Mouse (Mus musculus) NIH3T3 (cell line): ENCODE measurements around the gene Aldh3b2.

Experiments
- DNase-seq: peaks from one replicate; pipeline ENCODE4 v3.0.0-alpha.2; 2012; ENCODE audit warnings: low read depth

Aldh3b2 gene

GRCm38 (mm10) chr19:3988066-3988465 lies 15.9 kb downstream of the Aldh3b2 start:
- DNase-seq: no peak

GRCm38 (mm10) chr19:3988750-3989149 lies 16.6 kb downstream of the Aldh3b2 start:
- DNase-seq: peak; percentile 38

GRCm38 (mm10) chr19:3990804-3991203 lies 18.7 kb downstream of the Aldh3b2 start:
- DNase-seq: no peak

GRCm38 (mm10) chr19:3991562-3991961 lies 19.4 kb downstream of the Aldh3b2 start:
- DNase-seq: no peak

- no peak for DNase-seq
Observed at GRCm38 (mm10) chr19:3991966-3992365, 19.8 kb downstream of the Aldh3b2 start.

- DNase-seq: no peak
Observed at GRCm38 (mm10) chr19:3992416-3992815, 20.3 kb downstream of the Aldh3b2 start, which contains the start of gene Tbx10. Gene Tbx10, plus strand, starts transcription at chr19:3992752.

- no peak for DNase-seq
Observed at GRCm38 (mm10) chr19:3994932-3995331, 22.8 kb downstream of the Aldh3b2 start.

GRCm38 (mm10) chr19:3995505-3995904 lies 23.4 kb downstream of the Aldh3b2 start:
- DNase-seq: no peak

GRCm38 (mm10) chr19:3996106-3996505 lies 24.0 kb downstream of the Aldh3b2 start:
- DNase-seq: no peak

- DNase-seq: no peak
Observed at GRCm38 (mm10) chr19:3996747-3997146, 24.6 kb downstream of the Aldh3b2 start.

GRCm38 (mm10) chr19:3997231-3997630 lies 25.1 kb downstream of the Aldh3b2 start:
- no peak for DNase-seq

GRCm38 (mm10) chr19:3998335-3998734 lies 26.2 kb downstream of the Aldh3b2 start:
- DNase-seq: no peak

GRCm38 (mm10) chr19:3999121-3999730 lies 27.1 kb downstream of the Aldh3b2 start:
- DNase-seq: peak; percentile 47

- peak; percentile 99 for DNase-seq
Observed at GRCm38 (mm10) chr19:4000119-4000900, 28.2 kb downstream of the Aldh3b2 start, which contains the start of the genes Nudt8 and Gm49405. Gene Nudt8, plus strand, starts transcription at chr19:4000580. Gene Gm49405, plus strand, starts transcription at chr19:4000626.

GRCm38 (mm10) chr19:4000949-4001525 lies 28.9 kb downstream of the Aldh3b2 start:
- DNase-seq: peak; percentile 20

GRCm38 (mm10) chr19:4001752-4002151 lies 29.6 kb downstream of the Aldh3b2 start:
- no peak for DNase-seq

- no peak for DNase-seq
Observed at GRCm38 (mm10) chr19:4003112-4003511, 31.0 kb downstream of the Aldh3b2 start, which contains the start of gene Doc2g. Gene Doc2g, plus strand, starts transcription at chr19:4003313.

GRCm38 (mm10) chr19:4003641-4004040 lies 31.5 kb downstream of the Aldh3b2 start:
- no peak for DNase-seq

- no peak for DNase-seq
Observed at GRCm38 (mm10) chr19:4004331-4004730, 32.2 kb downstream of the Aldh3b2 start.

GRCm38 (mm10) chr19:4005091-4005490 lies 33.0 kb downstream of the Aldh3b2 start:
- DNase-seq: no peak

GRCm38 (mm10) chr19:4005971-4006370 lies 33.8 kb downstream of the Aldh3b2 start:
- no peak for DNase-seq

GRCm38 (mm10) chr19:4011086-4011485 lies 39.0 kb downstream of the Aldh3b2 start:
- DNase-seq: no peak
